Mouse (Mus musculus) myocyte (in vitro differentiated cells): ENCODE results near the gene Npas2. TPM values are rescaled to one million over a fixed set of nuclear protein-coding genes. Genes with fewer than 3 reads are reported as not detected.

Source experiments
- H3K27me3 ChIP-seq: one replicate; pipeline ENCODE4 v1.6.1; 2011; ENCODE audit not compliant: control insufficient read depth, insufficient read depth, insufficient read length
- H3K36me3 ChIP-seq: one replicate; pipeline ENCODE4 v1.6.1; 2011; ENCODE audit not compliant: control insufficient read depth, insufficient read depth
- H3K4me2 ChIP-seq: one replicate; pipeline ENCODE4 v1.6.1; 2011; ENCODE audit warnings: low read depth, control low read depth
- H3K4me3 ChIP-seq: one replicate; pipeline ENCODE4 v1.5.1; 2011; ENCODE audit warnings: mild to moderate bottlenecking, control low read depth, moderate library complexity
- H3K79me2 ChIP-seq: one replicate; pipeline ENCODE4 v1.6.1; 2011; ENCODE audit not compliant: control insufficient read depth, insufficient read depth
- H3ac ChIP-seq: one replicate; pipeline ENCODE4 v1.6.1; 2011; ENCODE audit not compliant: control insufficient read depth, insufficient read length
- CEBPB ChIP-seq: IDR thresholded peaks from 2 replicates; pipeline ENCODE4 v1.6.1; 2011; ENCODE audit warnings: mild to moderate bottlenecking, moderate library complexity; ENCODE audit not compliant: poor library complexity, insufficient read depth, severe bottlenecking
- E2F4 ChIP-seq: IDR thresholded peaks from one replicate; pipeline ENCODE4 v1.6.1; 2011; ENCODE audit warnings: mild to moderate bottlenecking, control low read depth, moderate library complexity; ENCODE audit not compliant: insufficient read depth
- MAX ChIP-seq: IDR thresholded peaks from one replicate; pipeline ENCODE4 v1.6.1; 2011; ENCODE audit warnings: low read depth, mild to moderate bottlenecking, control low read depth
- MYOD1 ChIP-seq, 3 experiments: IDR thresholded peaks; one replicate each; pipeline ENCODE4 v1.6.1; 2011; ENCODE audit warnings: control low read depth in 2 of 3, low read depth in 2 of 3, mild to moderate bottlenecking in 2 of 3, moderate library complexity in 1 of 3; ENCODE audit not compliant: insufficient read length in 2 of 3, control insufficient read depth in 1 of 3
- MYOG ChIP-seq, 3 experiments: IDR thresholded peaks; one replicate each; pipeline ENCODE4 v1.6.1; 2011; ENCODE audit warnings: control low read depth in 2 of 3, low read depth in 2 of 3, mild to moderate bottlenecking in 2 of 3; ENCODE audit not compliant: insufficient read length in 2 of 3, control insufficient read depth in 1 of 3, insufficient read depth in 1 of 3
- POLR2A ChIP-seq: IDR thresholded peaks from one replicate; pipeline ENCODE4 v1.6.1; 2011; ENCODE audit warnings: low read depth, mild to moderate bottlenecking, control low read depth, moderate library complexity; ENCODE audit not compliant: insufficient read length
- POLR2AphosphoS2 ChIP-seq: IDR thresholded peaks from one replicate; pipeline ENCODE4 v1.6.1; 2011; ENCODE audit warnings: low read depth, control low read depth; ENCODE audit not compliant: insufficient read length
- REST ChIP-seq: IDR thresholded peaks from one replicate; pipeline ENCODE4 v1.6.1; 2011; ENCODE audit warnings: mild to moderate bottlenecking, control low read depth, moderate library complexity; ENCODE audit not compliant: insufficient read depth, insufficient read length
- SRF ChIP-seq: IDR thresholded peaks from one replicate; pipeline ENCODE4 v1.6.1; 2011; ENCODE audit warnings: low read depth; ENCODE audit not compliant: control insufficient read depth, insufficient read length
- TCF12 ChIP-seq: IDR thresholded peaks from one replicate; pipeline ENCODE4 v1.6.1; 2011; ENCODE audit warnings: mild to moderate bottlenecking, control low read depth; ENCODE audit not compliant: poor library complexity, insufficient read depth, severe bottlenecking
- TCF3 ChIP-seq: IDR thresholded peaks from one replicate; pipeline ENCODE4 v1.6.1; 2011; ENCODE audit warnings: low read depth, control low read depth; ENCODE audit not compliant: insufficient read length
- USF1 ChIP-seq: IDR thresholded peaks from one replicate; pipeline ENCODE4 v1.6.1; 2011; ENCODE audit warnings: low read depth, mild to moderate bottlenecking, control low read depth, moderate library complexity
- polyA plus RNA-seq: library from polyadenylated mRNA; unstranded; fragments of >200 nt; fragmentation: generic; extraction: Trizol; gene quantifications from one replicate; pipeline ENCODE4 v1.2.1, GENCODE M21; 2012; ENCODE audit warnings: missing spikeins

The Npas2 gene
- polyA plus RNA-seq, 1 experiment = 0.01 TPM

- Histone ChIP-seq H3ac (no peak overlapping the region), H3K79me2 (no peaks in the 10 kb centered on the region), H3K27me3 (peaks cover 32% of the 10 kb centered on the region), H3K4me2 (no peak overlapping the region), H3K4me3 (no peak overlapping the region), H3K36me3 (no peaks in the 10 kb centered on the region)
- TF ChIP-seq MYOG (IDR thresholded peaks at IDR 0.05; ENCODE audit: control insufficient read depth in 1 of 3, insufficient read depth in 1 of 3, insufficient read length in 2 of 3, low read depth in 2 of 3) (no peak), TCF12 (no peak), SRF (no peak), REST (no peak), MYOD1 (IDR thresholded peaks at IDR 0.05; ENCODE audit: control insufficient read depth in 1 of 3, insufficient read length in 2 of 3, low read depth in 2 of 3) (no peak), POLR2A (no peak), E2F4 (no peak), MAX (no peak), USF1 (no peak), CEBPB (no peak)
Measured at GRCm38 (mm10) chr1:39196126-39196525, 2.6 kb downstream of the Npas2 start.

- Histone ChIP-seq H3K4me3 (no peak overlapping the region), H3K79me2 (no peaks in the 10 kb centered on the region), H3K4me2 (no peak overlapping the region), H3ac (no peak overlapping the region), H3K27me3 (peaks cover 31% of the 10 kb centered on the region), H3K36me3 (no peaks in the 10 kb centered on the region)
- TF ChIP-seq USF1 (no peak), MYOD1 (IDR thresholded peaks at IDR 0.05; ENCODE audit: control insufficient read depth in 1 of 3, insufficient read length in 2 of 3, low read depth in 2 of 3) (no peak), REST (no peak), SRF (no peak), MYOG (IDR thresholded peaks at IDR 0.05; ENCODE audit: control insufficient read depth in 1 of 3, insufficient read depth in 1 of 3, insufficient read length in 2 of 3, low read depth in 2 of 3) (no peak), CEBPB (no peak), POLR2A (no peak), POLR2AphosphoS2 (no peak), MAX (no peak), TCF3 (no peak), TCF12 (no peak), E2F4 (no peak)
Measured at GRCm38 (mm10) chr1:39196676-39197375, 3.3 kb downstream of the Npas2 start.

- Histone ChIP-seq H3K36me3 (no peaks in the 10 kb centered on the region), H3K79me2 (no peaks in the 10 kb centered on the region), H3K27me3 (peaks cover 4% of the 10 kb centered on the region), H3K4me2 (no peak overlapping the region), H3ac (no peak overlapping the region), H3K4me3 (no peak overlapping the region)
- no peak for TF ChIP-seq MYOD1 (IDR thresholded peaks at IDR 0.05; ENCODE audit: control insufficient read depth in 1 of 3, insufficient read length in 2 of 3, low read depth in 2 of 3)
- no peak for TF ChIP-seq CEBPB
- no peak for TF ChIP-seq TCF12
- no peak for TF ChIP-seq SRF
- TF ChIP-seq TCF3 = no peak
Measured at GRCm38 (mm10) chr1:39205021-39205420, 11.5 kb downstream of the Npas2 start.

DNA sequence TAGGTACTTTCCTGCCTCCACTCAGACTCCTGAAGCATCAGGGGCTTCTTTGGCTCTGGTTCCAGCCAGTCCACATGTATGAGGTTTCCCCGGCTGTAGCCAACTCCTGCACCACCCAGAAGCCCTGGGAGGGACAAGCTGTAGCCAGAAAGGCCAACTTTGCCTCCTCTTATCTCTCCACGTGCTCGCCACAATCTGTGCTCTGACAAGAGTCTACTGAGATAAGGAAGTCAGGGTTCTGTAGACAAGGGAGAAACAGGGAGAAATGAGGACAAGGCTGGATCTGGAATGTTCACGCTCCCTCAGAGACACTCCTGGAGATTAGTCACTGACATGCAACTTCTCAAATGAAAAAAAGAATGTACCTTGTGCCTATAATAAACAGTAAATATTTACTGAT, 12.2 kb downstream of the Npas2 start:
- H3K79me2 ChIP-seq = no peaks in the 10 kb centered on the region
- no peak for TF ChIP-seq REST
- TF ChIP-seq MAX = no peak
- TF ChIP-seq CEBPB = no peak
- no peak for TF ChIP-seq MYOG (IDR thresholded peaks at IDR 0.05; ENCODE audit: control insufficient read depth in 1 of 3, insufficient read depth in 1 of 3, insufficient read length in 2 of 3, low read depth in 2 of 3)
- TF ChIP-seq MYOD1 (IDR thresholded peaks at IDR 0.05; ENCODE audit: control insufficient read depth in 1 of 3, insufficient read length in 2 of 3, low read depth in 2 of 3) = no peak
- no peak for TF ChIP-seq USF1
- TF ChIP-seq E2F4 = no peak
- TF ChIP-seq SRF = no peak
- TF ChIP-seq TCF12 = no peak
- no peak for TF ChIP-seq POLR2A
- TF ChIP-seq POLR2AphosphoS2 = no peak
- no peak for TF ChIP-seq TCF3
- no peak overlapping the region for H3K4me3 ChIP-seq
- peaks cover 4% of the 10 kb centered on the region for H3K27me3 ChIP-seq
- no peaks in the 10 kb centered on the region for H3K36me3 ChIP-seq
- no peak overlapping the region for H3K4me2 ChIP-seq
- H3ac ChIP-seq = no peak overlapping the region
